Mouse (Mus musculus) cerebellum, adult 18-20 months (tissue): ENCODE results near the gene Trabd.

Experiments
- DNase-seq, 2 experiments: peaks; one replicate each; pipeline ENCODE4 v3.0.0; 2021

Trabd gene

GRCm38 (mm10) chr15:89074613-89075477 lies at the start of gene Trabd:
Gene Trabd (plus strand): TSS chr15:89075124.
- no peak for DNase-seq

- DNase-seq, result no peak
These were observed 30.5 kb upstream of the Trabd start for GRCm38 (mm10) chr15:89044381-89044780.

- no peak for DNase-seq
These were observed 28.6 kb upstream of the Trabd start for GRCm38 (mm10) chr15:89046356-89046755.

GRCm38 (mm10) chr15:89054666-89055065 lies 20.3 kb upstream of the Trabd start:
- DNase-seq, result no peak

- DNase-seq, result peak in 1 of 2 experiments; percentile 22
These were observed 16.2 kb upstream of the Trabd start for GRCm38 (mm10) chr15:89058736-89059135.

- DNase-seq, result peak; percentile 61 to 70
These were observed 15.6 kb upstream of the Trabd start, which contains the start of gene Panx2 for GRCm38 (mm10) chr15:89059161-89059931. Gene Panx2 (plus strand): TSS chr15:89059734.

GRCm38 (mm10) chr15:89060032-89060681 lies 14.8 kb upstream of the Trabd start:
- DNase-seq, result peak; percentile 58 to 72

GRCm38 (mm10) chr15:89060811-89061460 lies 14.0 kb upstream of the Trabd start:
- DNase-seq, result peak; percentile 24 to 46

- DNase-seq, result no peak
These were observed 13.0 kb upstream of the Trabd start for GRCm38 (mm10) chr15:89061761-89062517.

- no peak for DNase-seq
These were observed 12.4 kb upstream of the Trabd start for GRCm38 (mm10) chr15:89062518-89062910.

- peak in 1 of 2 experiments; percentile 37 for DNase-seq
These were observed 11.9 kb upstream of the Trabd start for GRCm38 (mm10) chr15:89063001-89063400.

- peak; percentile 79 to 85 for DNase-seq
These were observed 11.4 kb upstream of the Trabd start for GRCm38 (mm10) chr15:89063536-89063935.

GRCm38 (mm10) chr15:89064891-89065290 lies 10.0 kb upstream of the Trabd start:
- peak in 1 of 2 experiments; percentile 21 for DNase-seq

- DNase-seq, result peak in 1 of 2 experiments; percentile 27
These were observed 7.3 kb upstream of the Trabd start for GRCm38 (mm10) chr15:89067609-89068008.

GRCm38 (mm10) chr15:89068226-89068625 lies 6.7 kb upstream of the Trabd start:
- no peak for DNase-seq

- peak in 1 of 2 experiments; percentile 10 for DNase-seq
These were observed 5.5 kb upstream of the Trabd start for GRCm38 (mm10) chr15:89069336-89069840.

- peak in 1 of 2 experiments; percentile 17 for DNase-seq
These were observed 4.3 kb upstream of the Trabd start for GRCm38 (mm10) chr15:89070606-89071005.

GRCm38 (mm10) chr15:89073993-89074603 lies 826 bp upstream of the Trabd start:
- DNase-seq, result no peak

GRCm38 (mm10) chr15:89075478-89076147 lies 689 bp downstream of the Trabd start:
- DNase-seq, result peak; percentile 79 to 89

- DNase-seq, result peak; percentile 76 to 82
These were observed 1.3 kb downstream of the Trabd start for GRCm38 (mm10) chr15:89076156-89076731.
